Mouse (Mus musculus): ENCODE results near the gene Clec12a. TPM values are rescaled to one million over a fixed set of nuclear protein-coding genes. Genes with fewer than 3 reads are reported as not detected.

The Clec12a gene
- total RNA-seq (2023): 5.8 to 8.3 TPM (median 6.3 TPM) in 4 replicates

GRCm38 (mm10) chr6:129342391-129342790 lies at the start of gene Clec12a:
Gene Clec12a, plus strand, starts transcription at chr6:129342691.

GRCm38 (mm10) chr6:129331610-129332009 lies 10.9 kb upstream of the Clec12a start, which contains the start of gene 4922502D21Rik:
Gene 4922502D21Rik, minus strand, starts transcription at chr6:129331796.

GRCm38 (mm10) chr6:129385774-129386173 lies 43.3 kb downstream of the Clec12a start, which contains the start of gene Clec12b:
Gene Clec12b, minus strand, starts transcription at chr6:129385874.

GRCm38 (mm10) chr6:129396997-129397396 lies 54.5 kb downstream of the Clec12a start, which contains the start of gene Clec1b:
Gene Clec1b, plus strand, starts transcription at chr6:129397297.

GRCm38 (mm10) chr6:129408562-129408961 lies 66.1 kb downstream of the Clec12a start, which contains the start of gene Clec9a:
Gene Clec9a, plus strand, starts transcription at chr6:129408862.

Other genes starting within 250 kb of the Clec12a start
- not detected in 4 replicates for gene Clec2e, start 241.8 kb upstream of the Clec12a start, total RNA-seq (2023)
- gene Clec2d, start 162.1 kb upstream of the Clec12a start, total RNA-seq (2023): 96.0 to 109 TPM (median 100 TPM) in 4 replicates
- 626 to 798 TPM (median 731 TPM) in 4 replicates for gene Cd69, start 67.3 kb upstream of the Clec12a start, total RNA-seq (2023)
- gene 4922502D21Rik, start 10.9 kb upstream of the Clec12a start, total RNA-seq (2023): not detected in 4 replicates
- not detected in 4 replicates for gene Clec12b, start 43.2 kb downstream of the Clec12a start, total RNA-seq (2023)
- gene Clec1b, start 54.6 kb downstream of the Clec12a start, total RNA-seq (2023): 0.55 to 2.1 TPM (median 0.75 TPM) in 3 of 4 replicates, not detected in the other
- gene Clec9a, start 66.2 kb downstream of the Clec12a start, total RNA-seq (2023): 0.27 to 2.0 TPM (median 0.31 TPM) in 3 of 4 replicates, not detected in the other
- not detected in 4 replicates for gene Clec1a, start 109.3 kb downstream of the Clec12a start, total RNA-seq (2023)
- not detected in 4 replicates for gene Olr1, start 164.5 kb downstream of the Clec12a start, total RNA-seq (2023)
- gene Tmem52b, start 169.9 kb downstream of the Clec12a start, total RNA-seq (2023): not detected in 4 replicates
- gene Gabarapl1, start 190.5 kb downstream of the Clec12a start, total RNA-seq (2023): 12.0 to 14.6 TPM (median 13.2 TPM) in 4 replicates
- gene Klre1, start 235.2 kb downstream of the Clec12a start, total RNA-seq (2023): 0.86 to 2.4 TPM (median 1.0 TPM) in 4 replicates
- 0.70 to 3.0 TPM (median 2.2 TPM) in 4 replicates for gene Klrd1, start 249.1 kb downstream of the Clec12a start, total RNA-seq (2023)

Data from B cell, adult 62 days (primary cell).